Mouse (Mus musculus) kidney, adult 9 months (tissue): ENCODE measurements at regions not wholly inside any gene's neighbourhood (a gene's known extent, or its start where the extent isn't known, plus 50 kb on each side); places are given as distances from the start of the nearest gene placed in this dataset.

Experiments used
- DNase-seq: peaks from one replicate; pipeline ENCODE4 v3.0.0; 2022

DNA sequence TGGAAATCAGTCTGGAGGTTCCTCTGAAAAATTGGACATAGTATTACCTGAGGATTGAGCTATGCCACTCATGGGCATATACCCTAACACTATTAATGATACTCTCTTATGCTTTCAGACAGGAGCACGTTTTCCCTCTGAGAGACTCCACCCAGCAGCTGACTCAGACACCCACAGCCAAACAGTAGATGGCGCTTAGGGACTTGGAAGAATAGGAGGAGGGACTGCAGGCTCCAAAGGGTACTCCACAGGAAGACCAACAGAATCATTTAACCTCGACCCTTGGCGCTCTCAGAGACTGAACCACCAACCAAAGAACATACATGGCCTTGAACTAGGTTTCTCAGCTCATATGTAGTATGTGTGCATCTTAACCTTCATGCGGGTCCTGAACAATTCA lies 216.0 kb upstream of the Fut9 start:
- DNase-seq, result peak; percentile 19

DNA sequence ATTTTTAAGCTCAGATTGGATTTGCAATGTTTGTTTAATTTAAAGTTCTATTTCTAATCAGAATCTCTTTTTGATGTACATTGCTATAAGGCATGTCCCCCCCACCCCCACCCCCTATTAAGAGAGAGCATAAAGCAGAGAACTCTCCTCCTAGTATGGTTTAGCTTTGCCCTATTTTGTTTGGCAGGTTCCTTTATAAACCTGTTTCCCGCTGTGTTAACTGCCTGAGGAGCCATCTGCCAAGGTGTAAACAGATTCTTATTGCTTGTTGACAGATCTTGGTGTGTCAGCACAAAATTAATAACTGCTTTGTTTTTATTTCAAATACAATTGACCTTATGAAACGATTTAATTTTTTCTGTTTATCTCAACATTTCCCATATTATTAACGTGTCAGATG lies 200.3 kb upstream of the Fut9 start:
- no peak for DNase-seq

DNA sequence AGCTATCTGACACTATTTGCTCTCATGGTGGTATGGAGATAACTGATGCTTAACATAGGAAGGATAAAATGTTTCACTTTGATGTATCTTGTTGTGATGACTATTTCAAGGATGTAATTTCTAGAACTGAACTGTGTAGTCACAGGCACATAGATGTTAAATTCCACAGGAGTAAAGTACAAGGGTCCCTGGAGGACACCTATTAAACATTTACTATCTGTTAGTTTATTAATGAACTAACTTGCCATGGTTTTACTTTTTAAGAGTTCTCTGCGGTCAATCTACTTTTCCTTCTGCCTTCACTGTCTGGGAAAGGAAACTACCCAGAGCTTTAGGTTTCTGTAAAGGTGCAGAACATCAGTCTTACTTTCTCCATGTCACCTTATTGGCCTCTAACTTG lies 198.5 kb upstream of the Fut9 start:
- DNase-seq, result peak; percentile 75

GRCm38 (mm10) chr4:25955696-25956348 lies 155.8 kb upstream of the Fut9 start:
- DNase-seq, result no peak

DNA sequence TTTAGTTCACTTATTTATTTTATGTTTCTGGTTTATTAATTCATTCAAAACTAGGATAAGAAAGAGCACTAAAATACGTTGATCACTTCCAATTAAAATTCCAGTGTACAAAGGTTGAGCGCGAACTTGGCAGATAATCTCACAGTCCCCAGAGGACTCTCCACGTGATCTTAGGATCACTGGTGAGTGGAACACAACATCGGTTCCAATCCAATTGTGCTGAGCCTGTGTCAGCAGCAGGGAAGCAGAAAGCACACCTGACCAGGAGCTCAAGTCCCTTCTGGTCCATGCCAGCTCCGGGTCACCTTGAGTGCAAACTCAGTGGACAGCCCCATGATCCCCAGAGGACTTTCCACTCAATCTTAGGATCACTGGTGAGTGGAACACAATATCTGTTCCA lies 132.5 kb upstream of the Fut9 start:
- peak; percentile 85 for DNase-seq

GRCm38 (mm10) chr4:25895381-25895980 lies 95.4 kb upstream of the Fut9 start:
- peak; percentile 10 for DNase-seq

GRCm38 (mm10) chr4:25891888-25892661 lies 92.0 kb upstream of the Fut9 start:
- no peak for DNase-seq
